Mouse (Mus musculus) ES-Bruce4 (cell line): ENCODE results near the gene Tmem174. TPM values are rescaled to one million over a fixed set of nuclear protein-coding genes. Genes with fewer than 3 reads are reported as not detected.

Experiments
- H3K27ac ChIP-seq: 2 replicates; pipeline ENCODE4 v1.5.1; 2012; ENCODE audit warnings: low read length, inconsistent platforms; ENCODE audit not compliant: insufficient read depth
- H3K27me3 ChIP-seq: 2 replicates; pipeline ENCODE4 v1.6.1; 2012; ENCODE audit warnings: mild to moderate bottlenecking, low read length, inconsistent platforms; ENCODE audit not compliant: control insufficient read depth, poor library complexity, insufficient read depth, severe bottlenecking
- H3K36me3 ChIP-seq: 2 replicates; pipeline ENCODE4 v1.6.1; 2012; ENCODE audit warnings: inconsistent platforms, mild to moderate bottlenecking, low read length, moderate library complexity; ENCODE audit not compliant: control insufficient read depth, poor library complexity, insufficient read depth, severe bottlenecking
- H3K4me1 ChIP-seq: one replicate; pipeline ENCODE4 v1.8.1; 2011; ENCODE audit warnings: low read length; ENCODE audit not compliant: control insufficient read depth, insufficient read depth
- H3K4me3 ChIP-seq: 2 replicates; pipeline ENCODE4 v1.5.1; 2011; ENCODE audit warnings: low read depth, mild to moderate bottlenecking, low read length
- H3K9ac ChIP-seq: 2 replicates; pipeline ENCODE4 v1.6.1; 2012; ENCODE audit warnings: low read depth, mild to moderate bottlenecking, inconsistent platforms; ENCODE audit not compliant: poor library complexity, severe bottlenecking
- H3K9me3 ChIP-seq: replicated peaks from 2 replicates; pipeline ENCODE4 v1.6.1; 2012; ENCODE audit warnings: mild to moderate bottlenecking, low read length, inconsistent platforms; ENCODE audit not compliant: control insufficient read depth, poor library complexity, insufficient read depth, severe bottlenecking
- CTCF ChIP-seq: IDR thresholded peaks from one replicate; pipeline ENCODE4 v1.8.1; 2011; ENCODE audit warnings: low read depth, low read length
- EP300 ChIP-seq: IDR thresholded peaks from 2 replicates; pipeline ENCODE4 v1.6.1; 2011; ENCODE audit warnings: low read depth, low read length; ENCODE audit not compliant: insufficient read depth
- POLR2A ChIP-seq: IDR thresholded peaks from one replicate; pipeline ENCODE4 v1.8.1; 2011; ENCODE audit warnings: low read length; ENCODE audit not compliant: insufficient read depth
- polyA plus RNA-seq: library from polyadenylated mRNA; stranded (reverse); fragments of >200 nt; gene quantifications from 2 replicates; pipeline ENCODE4 v1.2.4, GENCODE M21; 2011; ENCODE audit warnings: low read depth; ENCODE audit not compliant: missing spikeins, insufficient read depth, insufficient read length

Gene Tmem174
- polyA plus RNA-seq, 1 experiment: not detected

DNA sequence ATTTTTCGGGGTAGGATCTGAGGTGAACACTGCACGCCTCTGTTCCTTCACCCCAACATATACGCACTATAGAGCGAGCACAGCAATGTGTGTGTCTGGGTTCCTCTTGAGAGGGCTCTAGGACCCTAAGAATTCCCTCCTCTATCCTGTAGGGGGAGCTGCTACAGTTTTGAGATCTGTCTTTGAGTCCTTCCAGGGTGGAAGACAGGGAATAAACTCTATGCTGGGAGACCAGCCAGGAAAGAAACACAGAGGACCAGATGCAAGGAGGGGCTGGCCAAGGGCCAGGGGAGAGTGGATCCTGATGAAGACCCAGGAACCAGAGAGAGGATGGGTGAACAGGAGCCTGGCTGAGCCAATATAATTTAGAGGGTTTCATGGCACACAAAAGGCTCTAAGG lies 40.5 kb downstream of the Tmem174 start:
- Histone ChIP-seq H3K4me3 (no peak overlapping the region), H3K27ac (no peak overlapping the region)

DNA sequence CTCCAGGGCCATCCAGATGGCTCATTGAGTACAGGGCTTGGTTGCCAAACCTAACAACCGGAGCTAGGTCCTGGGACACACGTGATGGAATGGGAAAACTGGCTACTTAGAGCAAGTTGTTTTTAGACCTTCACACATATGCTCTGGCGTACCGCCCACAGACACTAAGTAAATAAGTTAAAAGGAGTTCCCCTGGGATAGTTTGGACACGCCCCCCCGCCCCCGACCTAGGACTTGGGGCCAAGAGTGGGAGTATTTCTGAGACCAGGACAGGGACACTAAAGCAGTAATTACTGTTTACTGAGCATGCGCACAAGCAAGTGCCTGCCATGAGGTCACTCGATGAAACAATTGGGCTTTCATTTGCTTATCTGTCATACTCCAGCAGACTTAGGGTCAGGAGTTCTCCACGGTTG lies 42.5 kb downstream of the Tmem174 start:
- H3K36me3 ChIP-seq: no peaks in the 10 kb centered on the region
- H3K27ac ChIP-seq: no peak overlapping the region
- no peak for TF ChIP-seq CTCF
- TF ChIP-seq EP300: no peak
- no peak for TF ChIP-seq POLR2A
- H3K4me1 ChIP-seq: no peaks in the 10 kb centered on the region
- H3K9me3 ChIP-seq: no peaks in the 10 kb centered on the region
- H3K4me3 ChIP-seq: no peak overlapping the region
- H3K9ac ChIP-seq: no peak overlapping the region
- H3K27me3 ChIP-seq: no peaks in the 10 kb centered on the region

More for the DNA sequence above, 40.5 kb downstream of the Tmem174 start:
- H3K9ac ChIP-seq: no peak overlapping the region
- no peak for TF ChIP-seq CTCF
- TF ChIP-seq POLR2A: no peak
- no peak for TF ChIP-seq EP300
- H3K9me3 ChIP-seq: no peaks in the 10 kb centered on the region
- H3K36me3 ChIP-seq: no peaks in the 10 kb centered on the region
- no peaks in the 10 kb centered on the region for H3K27me3 ChIP-seq
- no peaks in the 10 kb centered on the region for H3K4me1 ChIP-seq

GRCm38 (mm10) chr13:98593938-98594539 lies 43.2 kb downstream of the Tmem174 start:
- H3K9ac ChIP-seq: no peak overlapping the region
- H3K4me3 ChIP-seq: no peak overlapping the region
- H3K4me1 ChIP-seq: no peaks in the 10 kb centered on the region
- H3K27me3 ChIP-seq: no peaks in the 10 kb centered on the region
- no peak overlapping the region for H3K27ac ChIP-seq
- H3K9me3 ChIP-seq: no peaks in the 10 kb centered on the region
- H3K36me3 ChIP-seq: no peaks in the 10 kb centered on the region
- TF ChIP-seq CTCF (no peak), POLR2A (no peak), EP300 (no peak)

- no peaks in the 10 kb centered on the region for H3K36me3 ChIP-seq
- no peak overlapping the region for H3K27ac ChIP-seq
- no peak for TF ChIP-seq EP300
- TF ChIP-seq CTCF: no peak
- no peak for TF ChIP-seq POLR2A
- H3K4me3 ChIP-seq: no peak overlapping the region
- H3K27me3 ChIP-seq: no peaks in the 10 kb centered on the region
- H3K9ac ChIP-seq: no peak overlapping the region
- no peaks in the 10 kb centered on the region for H3K4me1 ChIP-seq
- H3K9me3 ChIP-seq: no peaks in the 10 kb centered on the region
Observed at GRCm38 (mm10) chr13:98591406-98591805, 45.8 kb downstream of the Tmem174 start.

DNA sequence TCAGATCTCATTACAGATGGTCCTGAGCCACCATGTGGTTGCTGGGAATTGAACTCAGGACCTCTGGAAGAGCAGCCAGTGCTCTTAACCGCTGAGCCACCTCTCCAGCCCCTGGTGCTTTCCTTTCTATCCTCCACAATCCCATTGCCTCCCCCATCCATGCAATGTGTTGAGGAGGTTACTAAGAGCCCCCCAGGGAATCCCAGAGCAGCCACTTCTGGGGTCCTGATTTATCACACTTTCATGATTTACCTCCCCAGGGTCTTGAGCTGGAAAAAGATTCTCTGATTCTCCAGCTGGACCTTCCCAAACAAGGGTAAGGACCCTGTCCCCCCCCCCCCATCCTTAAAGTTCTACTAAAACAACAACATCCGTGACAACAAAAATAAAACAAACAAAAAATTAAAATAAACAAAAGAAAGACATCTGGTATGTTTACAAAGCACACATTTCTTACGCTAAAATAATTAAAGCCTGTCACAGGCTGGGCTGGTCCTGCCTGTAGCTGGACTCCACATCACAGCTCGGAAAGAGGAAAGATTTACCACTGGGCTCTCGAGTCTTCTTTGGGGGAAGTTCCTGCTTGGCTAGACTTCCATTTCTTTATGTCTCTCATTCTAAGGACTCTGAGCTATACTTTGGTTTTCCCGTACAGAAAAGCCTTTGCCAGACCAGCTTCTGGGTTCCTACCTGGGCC lies 46.4 kb downstream of the Tmem174 start:
- no peak overlapping the region for H3K4me3 ChIP-seq
- no peaks in the 10 kb centered on the region for H3K9me3 ChIP-seq
- H3K27ac ChIP-seq: no peak overlapping the region
- TF ChIP-seq CTCF (no peak), POLR2A (no peak), EP300 (no peak)
- H3K36me3 ChIP-seq: no peaks in the 10 kb centered on the region
- no peaks in the 10 kb centered on the region for H3K27me3 ChIP-seq
- H3K4me1 ChIP-seq: no peaks in the 10 kb centered on the region
- no peak overlapping the region for H3K9ac ChIP-seq

- no peaks in the 10 kb centered on the region for H3K4me1 ChIP-seq
- no peaks in the 10 kb centered on the region for H3K9me3 ChIP-seq
- H3K4me3 ChIP-seq: no peak overlapping the region
- TF ChIP-seq EP300 (no peak), CTCF (no peak), POLR2A (no peak)
- no peak overlapping the region for H3K27ac ChIP-seq
- no peak overlapping the region for H3K9ac ChIP-seq
- H3K36me3 ChIP-seq: no peaks in the 10 kb centered on the region
- H3K27me3 ChIP-seq: no peaks in the 10 kb centered on the region
Observed at GRCm38 (mm10) chr13:98589572-98589971, 47.6 kb downstream of the Tmem174 start.
